Mouse (Mus musculus) liver, postnatal 0 days (tissue): ENCODE results near the gene Cd99l2.

ENCODE experiments used
- CTCF ChIP-seq: sonication (generic); IDR thresholded peaks from 2 replicates; pipeline ENCODE4 v1.5.1; 2016; ENCODE audit warnings: antibody characterized with exemption, low read depth
- EP300 ChIP-seq: IDR thresholded peaks from 2 replicates; pipeline ENCODE4 v1.6.1; 2016; ENCODE audit warnings: antibody characterized with exemption, low read depth, mild to moderate bottlenecking

DNA sequence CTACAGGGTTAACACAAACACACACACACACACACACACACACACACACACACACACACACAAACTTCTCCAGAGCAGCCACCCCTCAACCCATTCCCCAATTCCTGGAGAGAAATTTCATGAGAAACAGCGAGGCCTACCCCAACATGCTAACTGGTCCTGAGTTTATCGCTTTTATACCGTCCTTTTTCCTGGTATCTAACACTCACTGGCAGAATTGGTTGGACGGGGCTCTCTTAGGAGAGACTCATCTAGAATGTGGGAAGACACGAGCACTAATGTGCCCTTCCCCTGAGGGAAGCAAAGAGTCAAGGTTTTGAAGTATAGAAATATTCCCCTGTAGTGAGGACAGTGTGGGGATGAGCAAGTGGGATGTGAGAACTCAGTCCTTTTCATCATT lies 61.7 kb downstream of the Cd99l2 start:
- TF ChIP-seq CTCF (no peak), EP300 (no peak)
